Mouse (Mus musculus): ENCODE data around the gene Dpf3. TPM values are rescaled to one million over a fixed set of nuclear protein-coding genes. Genes with fewer than 3 reads are reported as not detected.

The Dpf3 gene
- polyA plus RNA-seq (2014; fragmentation: Nextera tagmentation; extraction: Ambion mirVana): 17.0 and 23.5 TPM in 2 replicates

DNA sequence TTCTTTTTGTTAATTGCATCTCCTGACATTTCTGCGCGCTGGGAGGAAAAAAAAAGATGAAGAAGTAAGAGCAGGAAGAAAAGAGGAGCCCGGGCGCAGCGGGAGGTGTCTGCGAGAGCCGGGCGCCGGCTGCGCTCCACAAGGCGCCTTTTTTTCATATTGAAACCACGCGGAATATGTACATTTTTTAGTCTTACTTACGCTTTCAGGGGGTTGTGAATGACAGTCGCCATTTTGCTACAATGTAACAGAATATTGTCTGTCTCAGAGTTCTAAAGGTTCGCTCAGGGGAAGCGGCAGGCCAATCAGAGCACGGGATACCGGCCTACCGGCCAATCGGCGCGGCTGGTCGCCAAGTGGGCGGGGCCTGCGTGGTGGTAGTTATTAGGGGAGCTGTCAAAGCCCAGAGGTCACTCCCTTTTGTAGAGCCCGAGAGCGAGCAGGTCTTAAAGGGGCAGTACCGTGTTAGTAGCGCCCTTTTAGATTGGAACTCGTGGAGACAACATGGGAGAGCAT, at the start of gene Dpf3:
TSS of gene Dpf3 (minus strand) at position 241 of the 516 bp plus-strand sequence.
- peak within 1 kb of the TSS; percentile 99 for H3K4me2 ChIP-seq (replicated peaks; ENCODE audit: low read depth, low read length)
- 0 out of 2 replicates have a peak, but pooled peaks cover 2% of the 10 kb centered on the region for H3K36me3 ChIP-seq (ENCODE audit: control insufficient read depth, insufficient read depth, low read length)
- peak within 1 kb of the TSS; percentile 73 for H3K4me3 ChIP-seq (ENCODE audit: low read depth, low read length)
- peak; percentile 98 for DNase-seq (ENCODE audit: low spot score)
- 0% methylated on average over 31 of the region's 31 CpGs for WGBS
- no peaks in the 10 kb centered on the region; the same call in 1 of the 2 replicates for H3K27me3 ChIP-seq (ENCODE audit: control insufficient read depth, insufficient read depth, low read length)
- H3K27ac ChIP-seq (ENCODE audit: low read depth, low read length): peak within 1 kb of the TSS; percentile 85
- 0 out of 2 replicates have a peak, but pooled peaks cover 5% of the 10 kb centered on the region for H3K4me1 ChIP-seq (replicated peaks; ENCODE audit: control insufficient read depth, insufficient read depth, low read length)
- peaks cover 3% of the 10 kb centered on the region; the same call in 1 of the 2 replicates for H3K9me3 ChIP-seq (ENCODE audit: control insufficient read depth, low read length)
- H3K9ac ChIP-seq (ENCODE audit: low read depth, low read length): peak within 1 kb of the TSS; percentile 73
- peak; percentile 95 for ATAC-seq (ENCODE audit: low FRiP score)

DNA sequence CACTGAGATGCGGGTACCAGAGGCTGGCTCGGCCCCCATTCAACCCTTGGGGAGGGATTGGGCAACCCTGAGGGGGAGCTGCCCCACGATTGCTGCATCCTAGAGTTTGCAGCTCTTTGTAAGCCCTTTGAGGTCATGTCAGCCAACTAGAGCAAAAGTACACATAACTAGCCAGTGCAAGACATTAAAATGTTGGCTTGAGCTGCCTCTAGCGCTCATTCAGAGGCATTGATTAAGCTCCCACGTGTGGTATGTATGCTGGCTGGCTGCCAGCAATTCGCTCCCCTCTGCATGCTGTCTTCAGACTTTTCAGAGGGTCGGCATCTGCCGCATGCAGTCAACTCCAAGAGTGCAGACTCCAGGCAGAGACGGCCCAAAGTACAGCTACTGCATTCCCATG, 48.5 kb upstream of the Dpf3 start:
- H3K36me3 ChIP-seq (ENCODE audit: control insufficient read depth, insufficient read depth, low read length): no peaks in the 10 kb centered on the region

DNA sequence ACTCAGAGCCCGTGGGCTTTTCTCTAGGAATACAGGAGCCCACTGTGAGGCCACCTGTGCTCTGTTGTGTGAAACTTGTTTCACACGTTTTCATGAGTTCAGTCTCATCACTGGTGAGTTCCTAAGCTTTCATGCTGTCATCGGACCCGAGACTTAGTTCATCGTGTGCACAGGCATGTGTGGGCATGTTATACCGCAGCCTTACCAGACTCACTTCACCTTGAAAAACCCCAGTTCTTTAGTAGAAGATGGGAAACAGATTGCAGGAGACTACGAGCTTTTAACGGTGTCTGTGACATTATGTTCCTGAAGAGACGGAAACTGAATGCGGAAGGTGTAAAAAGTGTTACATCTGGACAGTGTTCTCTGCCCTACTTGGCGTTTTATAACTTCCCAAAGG, 47.9 kb upstream of the Dpf3 start:
- Histone ChIP-seq H3K4me2 (replicated peaks; ENCODE audit: low read depth, low read length) (no peak overlapping the region), H3K36me3 (ENCODE audit: control insufficient read depth, insufficient read depth, low read length) (no peaks in the 10 kb centered on the region), H3K4me1 (replicated peaks; ENCODE audit: control insufficient read depth, insufficient read depth, low read length) (no peaks in the 10 kb centered on the region), H3K9me3 (ENCODE audit: control insufficient read depth, low read length) (no peaks in the 10 kb centered on the region), H3K4me3 (ENCODE audit: low read depth, low read length) (no peak overlapping the region), H3K9ac (ENCODE audit: low read depth, low read length) (no peak overlapping the region), H3K27ac (ENCODE audit: low read depth, low read length) (no peak overlapping the region), H3K27me3 (ENCODE audit: control insufficient read depth, insufficient read depth, low read length) (no peaks in the 10 kb centered on the region)
- ATAC-seq (ENCODE audit: low FRiP score) (no peak), DNase-seq (ENCODE audit: low spot score) (no peak)
- 86% methylated on average over 11 of the region's 11 CpGs for WGBS

More for the DNA sequence above, 48.5 kb upstream of the Dpf3 start:
- Histone ChIP-seq H3K4me2 (replicated peaks; ENCODE audit: low read depth, low read length) (no peak overlapping the region), H3K4me1 (replicated peaks; ENCODE audit: control insufficient read depth, insufficient read depth, low read length) (no peaks in the 10 kb centered on the region), H3K9ac (ENCODE audit: low read depth, low read length) (no peak overlapping the region), H3K4me3 (ENCODE audit: low read depth, low read length) (no peak overlapping the region), H3K27ac (ENCODE audit: low read depth, low read length) (no peak overlapping the region), H3K27me3 (ENCODE audit: control insufficient read depth, insufficient read depth, low read length) (no peaks in the 10 kb centered on the region), H3K9me3 (ENCODE audit: control insufficient read depth, low read length) (no peaks in the 10 kb centered on the region)
- DNase-seq (ENCODE audit: low spot score): peak; percentile 30
- WGBS: 68% methylated on average over 9 of the region's 9 CpGs
- ATAC-seq (ENCODE audit: low FRiP score): no peak; the same call in 1 of the 2 replicates

GRCm38 (mm10) chr12:83534190-83534589, 46.7 kb upstream of the Dpf3 start:
- no peaks in the 10 kb centered on the region for H3K27me3 ChIP-seq (ENCODE audit: control insufficient read depth, insufficient read depth, low read length)
- ATAC-seq (ENCODE audit: low FRiP score): no peak
- H3K4me1 ChIP-seq (replicated peaks; ENCODE audit: control insufficient read depth, insufficient read depth, low read length): no peaks in the 10 kb centered on the region
- H3K9me3 ChIP-seq (ENCODE audit: control insufficient read depth, low read length): no peaks in the 10 kb centered on the region
- DNase-seq (ENCODE audit: low spot score): no peak
- H3K4me2 ChIP-seq (replicated peaks; ENCODE audit: low read depth, low read length): no peak overlapping the region
- H3K27ac ChIP-seq (ENCODE audit: low read depth, low read length): no peak overlapping the region
- H3K36me3 ChIP-seq (ENCODE audit: control insufficient read depth, insufficient read depth, low read length): no peaks in the 10 kb centered on the region
- H3K4me3 ChIP-seq (ENCODE audit: low read depth, low read length): no peak overlapping the region
- WGBS: 90% methylated on average over 3 of the region's 3 CpGs
- no peak overlapping the region for H3K9ac ChIP-seq (ENCODE audit: low read depth, low read length)

DNA sequence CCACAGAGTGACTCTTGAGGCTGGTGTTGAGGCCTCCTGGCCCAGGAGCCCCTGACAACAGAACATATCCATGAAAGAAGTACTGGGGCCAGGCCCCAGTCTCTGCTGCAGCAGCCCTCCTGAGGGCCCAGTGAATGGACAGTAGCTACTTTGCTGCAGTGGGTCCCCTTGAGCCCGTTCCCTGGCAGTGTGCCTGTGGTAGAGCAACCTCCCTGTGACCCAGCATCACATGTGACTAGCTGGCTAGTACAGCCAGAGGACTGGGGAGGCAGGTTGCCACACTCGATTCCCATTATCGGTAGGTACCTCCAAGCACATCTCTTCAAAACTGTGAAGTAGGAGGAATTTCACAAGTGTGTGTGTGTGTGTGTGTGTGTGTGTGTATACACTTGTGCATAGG, 45.5 kb upstream of the Dpf3 start:
- H3K27ac ChIP-seq (ENCODE audit: low read depth, low read length): no peak overlapping the region
- no peaks in the 10 kb centered on the region for H3K27me3 ChIP-seq (ENCODE audit: control insufficient read depth, insufficient read depth, low read length)
- H3K4me1 ChIP-seq (replicated peaks; ENCODE audit: control insufficient read depth, insufficient read depth, low read length): no peaks in the 10 kb centered on the region
- H3K4me3 ChIP-seq (ENCODE audit: low read depth, low read length): no peak overlapping the region
- H3K36me3 ChIP-seq (ENCODE audit: control insufficient read depth, insufficient read depth, low read length): no peaks in the 10 kb centered on the region
- no peak overlapping the region for H3K4me2 ChIP-seq (replicated peaks; ENCODE audit: low read depth, low read length)
- no peak for ATAC-seq (ENCODE audit: low FRiP score)
- 91% methylated on average over 3 of the region's 3 CpGs for WGBS
- DNase-seq (ENCODE audit: low spot score): no peak
- H3K9ac ChIP-seq (ENCODE audit: low read depth, low read length): no peak overlapping the region
- no peaks in the 10 kb centered on the region for H3K9me3 ChIP-seq (ENCODE audit: control insufficient read depth, low read length)

DNA sequence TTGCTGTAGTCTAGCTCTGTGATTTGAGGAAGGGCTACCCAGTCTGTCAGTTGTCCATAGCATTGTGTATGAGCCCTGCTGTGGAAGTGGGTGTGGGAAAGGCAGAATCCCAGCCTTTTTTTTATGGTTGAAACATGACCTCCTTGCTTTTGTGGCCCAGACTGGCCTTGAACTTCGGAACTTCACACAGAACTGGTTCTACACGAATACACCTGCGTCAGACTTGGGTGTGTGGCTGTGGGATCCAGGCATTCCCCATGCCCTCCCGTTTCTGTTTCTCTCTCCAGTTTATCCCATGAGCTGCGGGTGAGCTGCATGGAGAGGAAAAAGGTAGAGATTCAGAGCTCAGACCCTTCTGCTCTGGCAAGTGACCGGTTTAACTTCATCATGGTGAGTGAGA, 44.5 kb upstream of the Dpf3 start:
- Histone ChIP-seq H3K4me3 (ENCODE audit: low read depth, low read length) (no peak overlapping the region), H3K4me2 (replicated peaks; ENCODE audit: low read depth, low read length) (no peak overlapping the region), H3K36me3 (ENCODE audit: control insufficient read depth, insufficient read depth, low read length) (no peaks in the 10 kb centered on the region), H3K27me3 (ENCODE audit: control insufficient read depth, insufficient read depth, low read length) (no peaks in the 10 kb centered on the region), H3K27ac (ENCODE audit: low read depth, low read length) (no peak overlapping the region), H3K9me3 (ENCODE audit: control insufficient read depth, low read length) (no peaks in the 10 kb centered on the region), H3K4me1 (replicated peaks; ENCODE audit: control insufficient read depth, insufficient read depth, low read length) (no peaks in the 10 kb centered on the region), H3K9ac (ENCODE audit: low read depth, low read length) (no peak overlapping the region)
- 88% methylated on average over 6 of the region's 6 CpGs for WGBS
- ATAC-seq (ENCODE audit: low FRiP score) (no peak), DNase-seq (ENCODE audit: low spot score) (no peak)

GRCm38 (mm10) chr12:83528665-83529064, 41.1 kb upstream of the Dpf3 start:
- 90% methylated on average over 5 of the region's 5 CpGs for WGBS
- Histone ChIP-seq H3K36me3 (ENCODE audit: control insufficient read depth, insufficient read depth, low read length) (no peaks in the 10 kb centered on the region), H3K27me3 (ENCODE audit: control insufficient read depth, insufficient read depth, low read length) (no peaks in the 10 kb centered on the region), H3K27ac (ENCODE audit: low read depth, low read length) (no peak overlapping the region), H3K4me1 (replicated peaks; ENCODE audit: control insufficient read depth, insufficient read depth, low read length) (no peaks in the 10 kb centered on the region), H3K9ac (ENCODE audit: low read depth, low read length) (no peak overlapping the region), H3K9me3 (ENCODE audit: control insufficient read depth, low read length) (no peaks in the 10 kb centered on the region), H3K4me2 (replicated peaks; ENCODE audit: low read depth, low read length) (no peak overlapping the region), H3K4me3 (ENCODE audit: low read depth, low read length) (no peak overlapping the region)
- DNase-seq (ENCODE audit: low spot score) (no peak), ATAC-seq (ENCODE audit: low FRiP score) (no peak)

GRCm38 (mm10) chr12:83527816-83528215, 40.3 kb upstream of the Dpf3 start:
- no peak for DNase-seq (ENCODE audit: low spot score)
- H3K36me3 ChIP-seq (ENCODE audit: control insufficient read depth, insufficient read depth, low read length): no peaks in the 10 kb centered on the region
- no peaks in the 10 kb centered on the region for H3K9me3 ChIP-seq (ENCODE audit: control insufficient read depth, low read length)
- no peaks in the 10 kb centered on the region for H3K27me3 ChIP-seq (ENCODE audit: control insufficient read depth, insufficient read depth, low read length)
- no peak for ATAC-seq (ENCODE audit: low FRiP score)
- H3K4me2 ChIP-seq (replicated peaks; ENCODE audit: low read depth, low read length): no peak overlapping the region
- no peak overlapping the region for H3K4me3 ChIP-seq (ENCODE audit: low read depth, low read length)
- WGBS: 61% methylated on average over 6 of the region's 6 CpGs
- no peak overlapping the region for H3K9ac ChIP-seq (ENCODE audit: low read depth, low read length)
- H3K27ac ChIP-seq (ENCODE audit: low read depth, low read length): no peak overlapping the region
- no peaks in the 10 kb centered on the region for H3K4me1 ChIP-seq (replicated peaks; ENCODE audit: control insufficient read depth, insufficient read depth, low read length)

- WGBS: 80% methylated on average over 18 of the region's 18 CpGs
- no peak for DNase-seq (ENCODE audit: low spot score)
- Histone ChIP-seq H3K27ac (ENCODE audit: low read depth, low read length) (no peak overlapping the region), H3K4me2 (replicated peaks; ENCODE audit: low read depth, low read length) (no peak overlapping the region), H3K27me3 (ENCODE audit: control insufficient read depth, insufficient read depth, low read length) (no peaks in the 10 kb centered on the region), H3K4me1 (replicated peaks; ENCODE audit: control insufficient read depth, insufficient read depth, low read length) (no peaks in the 10 kb centered on the region), H3K4me3 (ENCODE audit: low read depth, low read length) (no peak overlapping the region), H3K9ac (ENCODE audit: low read depth, low read length) (no peak overlapping the region), H3K9me3 (ENCODE audit: control insufficient read depth, low read length) (no peaks in the 10 kb centered on the region), H3K36me3 (ENCODE audit: control insufficient read depth, insufficient read depth, low read length) (no peaks in the 10 kb centered on the region)
- ATAC-seq (ENCODE audit: low FRiP score): no peak
Observed at GRCm38 (mm10) chr12:83525822-83526544, 38.5 kb upstream of the Dpf3 start.

Data from hindbrain, embryonic 11.5 days (tissue).